10 mouse cellular contexts compared by ENCODE assay signal in genomic region chr3:119933049-119933511, GRCm38 (mm10).
A peak's percentile ranks its signal among the peaks of the same experiment; 100 is the strongest.
DNase-seq lines count a peak whose midpoint lies in the region; ATAC-seq and TF ChIP-seq lines count a peak whose summit lies in the region.
"Had no signal": no experiment of that assay in that cellular context is flagged by ENCODE, and none has a peak within 500 bp of the region (broad histone marks: within the 10 kb centered on the region; RNA-seq: fewer than 3 reads in every experiment).

No protein-coding gene starts in this region.

- no peaks in the 10 kb centered on the region for H3K4me1 ChIP-seq in lung, postnatal 0 days (ENCODE audit: insufficient read depth, low read depth, low read length)

- peak; percentile 53 for DNase-seq in adrenal gland, postnatal 14 days
- DNase-seq in adrenal gland, adult 18-20 months (ENCODE audit: low spot score in 2 of 2) = no peak
- DNase-seq in kidney, postnatal 14 days = peak; percentile 17
- no peak for DNase-seq in kidney, postnatal 36 days
- DNase-seq in adrenal gland, postnatal 25 days = peak; percentile 5
- peak; percentile 87 for DNase-seq in lung, postnatal 0 days (ENCODE audit: low spot score)
- no peak for DNase-seq in ovary, postnatal 10 days (ENCODE audit: low spot score)
- no peak for DNase-seq in kidney, adult 18-20 months
- DNase-seq: right cerebral cortex, postnatal 14 days had no signal

- no peaks in the 10 kb centered on the region for H3K27me3 ChIP-seq in lung, postnatal 0 days (replicated peaks; ENCODE audit: insufficient read depth, low read length)
- H3K27me3 ChIP-seq: embryonic facial prominence, embryonic 12.5 days had no signal

- WGBS in lung, postnatal 0 days = 24% methylated on average over 5 of the region's 5 CpGs

- 0 out of 2 replicates have a peak overlapping the region, but pooled peaks have one; percentile 16 for H3K27ac ChIP-seq in lung, postnatal 0 days (ENCODE audit: low read length)

- H3K9ac ChIP-seq in lung, postnatal 0 days (replicated peaks; ENCODE audit: low read depth) = no peak overlapping the region
- H3K9ac ChIP-seq: embryonic facial prominence, embryonic 12.5 days had no signal

- TF ChIP-seq EP300 in lung, postnatal 0 days (IDR thresholded peaks at IDR 0.05) = peak; percentile 71

- no peak overlapping the region for H3K4me3 ChIP-seq in lung, postnatal 0 days (ENCODE audit: low read depth, low read length)
- H3K4me3 ChIP-seq: embryonic facial prominence, embryonic 12.5 days had no signal

- H3K4me2 ChIP-seq in lung, postnatal 0 days (replicated peaks; ENCODE audit: low read depth, low read length) = peak overlapping the region; percentile 11; the same call in 1 of the 2 replicates
- H3K4me2 ChIP-seq: embryonic facial prominence, embryonic 12.5 days had no signal

- TF ChIP-seq CTCF in lung, postnatal 0 days (IDR thresholded peaks at IDR 0.05) = no peak

- peak; percentile 72 for ATAC-seq in lung, postnatal 0 days

- no peaks in the 10 kb centered on the region for H3K9me3 ChIP-seq in lung, postnatal 0 days (ENCODE audit: low read length)
- H3K9me3 ChIP-seq: embryonic facial prominence, embryonic 12.5 days had no signal

- no peaks in the 10 kb centered on the region for H3K36me3 ChIP-seq in lung, postnatal 0 days (ENCODE audit: insufficient read depth, low read length)
- H3K36me3 ChIP-seq: embryonic facial prominence, embryonic 12.5 days had no signal

Comparison
In these comparisons a context has a peak if more than half of its experiments do, and no peak if none do; other contexts are left out.
1. DNase-seq: peak in adrenal gland, postnatal 14 days (single experiment), kidney, postnatal 14 days (single experiment), adrenal gland, postnatal 25 days (single experiment) and lung, postnatal 0 days (single experiment); none in adrenal gland, adult 18-20 months (0 of 2), kidney, postnatal 36 days (0 of 2), ovary, postnatal 10 days (single experiment) and kidney, adult 18-20 months (single experiment).